Mouse (Mus musculus) gastrocnemius, adult 8-10 months (tissue): ENCODE data around the gene Bcl2l11. TPM values are rescaled to one million over a fixed set of nuclear protein-coding genes. Genes with fewer than 3 reads are reported as not detected.
A peak's percentile ranks its signal among the peaks of the same experiment; 100 is the strongest.
"Not testable (repeated sequence)": the region's sequence is repeated elsewhere in the genome, so short reads cannot be mapped to it uniquely, and the experiment has no call there.

Experiments used
- DNase-seq, 2 experiments: peaks; one replicate each; pipeline ENCODE4 v3.0.0; 2022; ENCODE audit warnings: low spot score in 2 of 2
- total RNA-seq, 4 experiments: library from RNA; stranded (reverse); gene quantifications; 2 replicates each; pipeline ENCODE4 v1.2.4; 2022

The Bcl2l11 gene
- total RNA-seq = 1 to 10 TPM; 2.7 to 5.9 (median 5.1) TPM

DNA sequence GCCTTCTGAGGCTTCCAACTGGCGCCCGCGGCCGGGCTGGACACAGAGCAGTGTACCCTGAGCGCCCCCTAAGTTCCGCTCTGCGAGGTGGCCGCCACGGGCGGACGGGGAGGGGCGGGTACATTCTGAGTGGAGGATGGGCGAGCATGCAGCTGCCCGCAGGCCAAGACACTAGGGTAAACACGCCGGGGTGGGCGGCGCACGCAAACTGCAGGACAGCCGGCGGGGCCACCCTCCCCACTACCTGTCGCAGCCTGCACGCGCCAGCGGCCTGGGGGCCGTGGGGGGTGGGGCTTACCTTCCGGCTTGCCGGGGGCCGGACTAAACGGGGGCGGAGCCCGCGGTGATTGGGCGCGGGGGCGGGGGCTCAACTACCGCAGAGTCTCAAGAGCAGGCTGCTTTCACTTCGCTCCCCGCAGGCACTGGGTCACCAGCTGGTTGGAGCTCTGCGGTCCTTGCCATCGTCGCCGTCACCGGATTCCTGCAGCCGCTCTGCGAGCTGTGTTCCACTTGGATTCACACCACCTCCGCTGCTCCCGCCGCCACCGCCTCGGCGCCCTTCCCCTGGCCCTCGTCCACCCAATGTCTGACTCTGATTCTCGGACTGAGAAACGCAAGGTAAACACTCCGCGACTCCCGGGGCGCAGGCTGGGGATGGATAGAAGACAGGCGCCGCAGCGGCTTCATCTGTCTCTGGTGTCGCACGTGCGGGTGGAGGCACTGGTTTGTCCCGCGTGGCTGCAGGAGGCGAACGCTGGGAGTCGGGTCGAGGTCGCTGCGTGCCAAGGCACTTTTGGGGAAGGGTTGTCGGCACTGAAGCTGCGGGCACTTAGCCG, at the start of gene Bcl2l11:
Bcl2l11 (plus strand) TSS at position 404 of the 836 bp plus-strand sequence.
- DNase-seq = peak; percentile 93 to 94

DNA sequence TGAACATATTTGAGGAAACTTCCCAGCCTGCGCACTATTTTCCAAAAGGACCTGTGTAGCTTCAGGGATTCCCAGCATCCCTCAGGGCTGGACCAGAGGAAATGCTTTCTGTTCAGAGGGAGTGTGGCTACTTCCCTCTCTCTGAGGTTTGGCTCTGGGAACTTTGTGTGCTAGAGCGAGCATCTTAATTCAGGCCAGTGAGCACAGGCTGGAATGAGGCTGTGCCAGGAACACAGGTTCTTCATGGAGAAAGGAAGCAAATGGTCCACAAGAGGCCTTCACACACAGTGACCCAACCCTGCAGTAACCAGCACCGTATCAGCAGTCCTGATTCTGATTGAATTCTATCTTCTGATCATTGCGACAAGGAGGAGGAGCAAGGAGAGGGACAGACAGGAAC, 48.9 kb upstream of the Bcl2l11 start:
- DNase-seq = no peak

DNA sequence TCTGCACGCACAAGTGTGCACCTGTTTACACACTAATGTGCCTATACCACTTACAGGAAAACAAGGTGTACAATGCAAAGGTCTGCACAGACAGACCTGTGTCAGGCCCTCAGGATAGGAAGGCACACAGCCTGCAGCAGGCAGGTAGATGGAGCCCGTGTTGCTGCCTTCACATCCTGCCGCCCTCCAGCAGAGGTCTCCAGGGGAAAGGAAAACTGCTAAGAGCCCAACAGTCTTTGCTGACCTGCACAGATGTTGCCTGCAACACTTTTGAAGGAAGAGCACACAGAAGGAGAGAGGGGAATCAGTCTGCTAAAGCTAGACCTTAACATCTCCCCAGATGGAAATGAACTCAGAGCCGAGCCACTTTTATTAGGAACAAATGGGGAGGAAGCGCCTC, 47.0 kb upstream of the Bcl2l11 start:
- no peak for DNase-seq

DNA sequence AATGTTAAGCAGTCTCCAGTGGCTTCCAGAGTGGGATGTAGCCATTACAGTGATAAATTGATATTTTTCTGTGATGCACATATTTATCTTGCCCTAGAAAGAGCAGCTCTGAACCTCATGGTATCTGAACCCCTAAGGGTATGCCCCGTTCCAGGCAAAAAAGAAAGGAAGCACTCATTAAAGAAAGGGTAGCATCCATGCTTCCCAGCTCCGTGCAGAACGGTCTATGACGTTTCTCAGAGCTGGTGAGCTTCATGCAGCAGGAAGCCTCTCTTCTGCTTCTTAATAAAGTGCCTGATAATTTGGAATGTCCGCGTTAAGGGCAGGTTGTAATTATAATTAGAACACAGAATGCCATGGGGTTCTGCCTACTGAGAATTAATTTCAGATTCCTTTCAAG, 46.5 kb upstream of the Bcl2l11 start:
- DNase-seq = no peak

DNA sequence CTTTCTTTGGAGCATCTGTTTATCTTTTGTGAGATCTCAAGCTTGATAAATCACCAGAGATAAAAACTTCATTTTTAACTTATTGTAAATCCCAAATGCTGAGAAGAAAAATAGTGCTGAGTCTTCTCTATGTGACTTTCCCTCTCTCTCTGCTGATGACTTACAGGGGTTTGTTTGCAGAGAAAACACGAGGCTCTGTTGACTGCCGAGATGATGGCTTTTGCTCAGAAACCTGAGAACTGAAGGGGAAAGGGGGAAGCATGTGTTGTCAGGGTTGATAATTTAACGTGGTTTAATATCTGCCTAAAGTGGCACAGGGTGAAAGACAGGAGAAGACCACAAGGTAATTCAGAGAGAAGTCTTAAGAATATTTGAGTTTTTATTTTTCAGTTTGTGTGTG, 42.0 kb upstream of the Bcl2l11 start:
- no peak for DNase-seq

DNA sequence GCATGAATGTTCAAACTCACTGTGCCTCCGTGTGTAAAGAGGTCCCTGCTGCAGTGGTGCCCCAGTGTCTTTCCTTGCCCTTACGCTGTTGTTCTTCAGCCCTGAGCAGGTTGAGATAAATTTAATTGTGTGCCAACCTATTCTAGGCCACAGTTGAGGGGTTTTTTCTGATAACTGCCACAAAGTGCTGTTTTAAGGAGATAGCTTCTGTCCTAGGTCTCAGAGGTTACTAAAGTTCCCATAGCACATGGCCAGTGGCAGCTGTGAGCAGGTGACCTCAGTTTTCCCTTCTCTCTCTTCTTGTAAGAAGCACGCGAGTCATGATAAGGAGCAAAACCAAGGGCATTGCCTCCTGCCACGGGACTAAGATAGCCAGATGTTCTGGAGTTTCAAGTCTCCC, 41.2 kb upstream of the Bcl2l11 start:
- no peak for DNase-seq

DNA sequence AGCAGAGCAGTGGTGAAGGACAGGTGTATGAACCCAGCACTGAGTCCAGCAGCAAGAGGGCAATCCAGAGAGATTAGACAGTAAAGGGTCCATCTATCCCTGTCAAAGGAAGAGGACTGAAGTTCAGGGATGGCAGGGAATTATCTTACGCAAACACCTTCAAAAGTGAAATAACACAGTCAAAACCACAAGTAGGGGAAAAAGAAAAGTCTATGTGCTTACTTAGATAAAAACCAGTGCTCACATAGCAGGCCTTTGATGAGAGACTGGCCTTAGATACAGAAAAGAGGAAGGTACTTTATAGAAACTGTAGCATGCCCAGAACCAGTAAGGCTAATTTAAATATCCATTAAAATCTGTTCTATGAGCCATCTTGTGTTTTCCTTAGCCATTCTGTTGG, 40.4 kb upstream of the Bcl2l11 start:
- no peak for DNase-seq

DNA sequence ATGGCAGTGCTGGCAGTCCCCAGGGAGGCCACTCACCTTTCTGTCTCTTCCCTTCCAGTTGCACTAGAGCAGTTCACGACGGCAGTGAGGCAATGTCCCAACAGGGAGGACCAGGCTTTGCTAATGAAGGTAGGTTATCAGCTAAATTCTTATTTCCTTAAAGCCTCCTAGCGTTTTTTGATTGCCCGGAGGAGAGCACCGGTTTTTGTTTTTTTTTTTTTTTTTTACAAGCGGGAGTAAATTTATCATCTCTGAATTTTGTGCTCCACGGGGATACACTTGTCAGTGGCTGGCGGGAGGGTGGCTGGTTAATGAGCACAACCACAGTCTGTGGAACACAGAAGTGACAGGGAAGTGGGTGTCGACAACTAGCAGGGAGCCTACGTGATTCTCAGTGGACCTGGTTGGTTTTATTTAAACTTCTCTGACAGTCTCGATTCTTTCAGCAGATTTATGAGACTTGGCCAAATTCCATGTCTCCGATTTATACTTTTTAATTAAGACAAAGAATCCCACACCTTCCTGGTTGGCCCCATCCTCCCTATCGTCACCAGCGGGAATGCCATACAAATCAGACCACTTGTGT, 39.4 kb upstream of the Bcl2l11 start:
- no peak for DNase-seq

DNA sequence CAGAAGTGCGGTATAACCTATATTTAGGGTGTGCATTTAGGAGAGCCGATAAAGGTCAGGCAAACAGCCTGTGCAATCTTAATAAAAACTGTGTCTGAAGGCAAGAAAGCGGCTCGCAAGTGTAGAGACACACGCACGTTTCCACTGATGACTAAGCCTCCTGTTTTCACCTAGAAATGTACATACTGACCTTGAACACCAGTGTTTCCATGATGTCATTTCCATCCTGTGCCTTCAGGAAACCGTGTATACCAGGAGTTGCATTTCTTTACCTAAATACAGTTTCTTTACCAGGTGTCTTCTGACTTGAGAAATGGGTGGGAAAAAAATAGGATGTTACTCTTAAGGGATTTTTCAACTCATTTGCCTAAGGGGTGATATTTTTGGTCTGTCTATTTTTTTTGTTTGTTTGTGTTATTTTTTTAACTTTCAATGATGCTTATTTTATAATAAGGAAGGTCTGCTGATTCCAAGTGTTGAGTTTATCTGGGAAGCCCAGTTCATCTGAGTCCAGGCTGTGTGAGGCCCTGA, 38.8 kb upstream of the Bcl2l11 start:
- no peak for DNase-seq

DNA sequence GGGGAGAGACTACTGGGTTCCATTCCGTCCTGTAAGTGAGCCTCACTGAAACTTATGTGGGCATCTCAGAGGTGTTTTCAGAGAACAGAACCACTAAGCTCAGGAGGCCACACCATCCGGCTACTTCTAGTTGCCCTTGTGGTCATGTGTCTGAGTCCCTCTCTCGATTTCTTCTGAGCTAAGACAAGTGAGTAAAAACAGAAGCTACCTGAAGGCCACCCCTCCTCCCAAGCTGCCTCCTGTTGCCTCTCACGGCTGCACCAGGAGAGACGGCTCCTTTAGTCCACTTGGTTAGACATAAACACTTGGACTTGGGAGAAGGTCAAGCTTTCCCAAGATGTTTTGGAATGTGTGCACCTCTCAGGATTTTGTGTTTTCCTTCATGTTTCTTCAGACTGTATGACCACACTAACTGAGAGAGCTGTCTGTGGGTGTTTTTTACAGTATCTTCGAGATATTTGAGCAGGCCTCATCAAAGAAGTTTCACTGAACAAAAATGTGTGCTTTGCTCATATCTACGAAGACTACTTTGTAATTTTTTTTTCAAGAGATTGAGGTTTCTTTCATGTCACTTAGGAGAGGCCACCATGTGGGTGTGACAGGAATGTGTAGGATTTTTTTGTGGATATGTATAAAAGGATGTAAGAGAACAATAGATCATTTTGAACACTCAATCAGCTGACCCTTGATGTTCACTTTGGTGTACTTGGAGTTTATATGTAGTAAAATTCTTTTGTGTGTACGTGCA, 37.9 kb upstream of the Bcl2l11 start:
- no peak for DNase-seq

DNA sequence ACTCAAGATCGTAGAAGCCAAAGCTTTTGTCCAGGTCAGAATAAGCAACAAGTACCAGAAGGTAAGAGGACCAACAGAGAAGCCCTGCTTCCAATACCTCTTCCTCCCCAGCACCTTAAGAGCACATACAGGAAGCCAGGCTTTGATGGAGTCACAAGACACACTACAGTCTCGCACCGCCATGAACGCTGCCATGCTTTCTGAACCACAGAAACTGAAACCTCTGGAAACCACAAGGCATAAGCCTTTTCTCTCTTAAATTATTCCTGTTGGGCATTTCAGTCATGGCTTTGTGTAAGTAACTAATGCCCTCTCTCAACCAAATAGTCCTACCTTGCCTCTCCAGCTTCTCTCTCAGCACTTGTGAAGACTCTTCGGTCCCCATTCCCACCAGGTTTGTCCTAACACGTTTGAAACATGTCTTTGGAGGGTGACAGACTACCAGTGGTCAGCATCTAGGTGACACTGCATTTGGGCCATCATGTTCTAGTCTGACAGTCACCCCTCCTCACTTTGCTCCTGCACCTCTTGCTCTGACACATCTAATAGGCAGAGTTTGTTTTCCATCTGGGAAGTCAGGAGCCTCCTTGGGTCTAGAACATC, 35.5 kb upstream of the Bcl2l11 start:
- no peak for DNase-seq

DNA sequence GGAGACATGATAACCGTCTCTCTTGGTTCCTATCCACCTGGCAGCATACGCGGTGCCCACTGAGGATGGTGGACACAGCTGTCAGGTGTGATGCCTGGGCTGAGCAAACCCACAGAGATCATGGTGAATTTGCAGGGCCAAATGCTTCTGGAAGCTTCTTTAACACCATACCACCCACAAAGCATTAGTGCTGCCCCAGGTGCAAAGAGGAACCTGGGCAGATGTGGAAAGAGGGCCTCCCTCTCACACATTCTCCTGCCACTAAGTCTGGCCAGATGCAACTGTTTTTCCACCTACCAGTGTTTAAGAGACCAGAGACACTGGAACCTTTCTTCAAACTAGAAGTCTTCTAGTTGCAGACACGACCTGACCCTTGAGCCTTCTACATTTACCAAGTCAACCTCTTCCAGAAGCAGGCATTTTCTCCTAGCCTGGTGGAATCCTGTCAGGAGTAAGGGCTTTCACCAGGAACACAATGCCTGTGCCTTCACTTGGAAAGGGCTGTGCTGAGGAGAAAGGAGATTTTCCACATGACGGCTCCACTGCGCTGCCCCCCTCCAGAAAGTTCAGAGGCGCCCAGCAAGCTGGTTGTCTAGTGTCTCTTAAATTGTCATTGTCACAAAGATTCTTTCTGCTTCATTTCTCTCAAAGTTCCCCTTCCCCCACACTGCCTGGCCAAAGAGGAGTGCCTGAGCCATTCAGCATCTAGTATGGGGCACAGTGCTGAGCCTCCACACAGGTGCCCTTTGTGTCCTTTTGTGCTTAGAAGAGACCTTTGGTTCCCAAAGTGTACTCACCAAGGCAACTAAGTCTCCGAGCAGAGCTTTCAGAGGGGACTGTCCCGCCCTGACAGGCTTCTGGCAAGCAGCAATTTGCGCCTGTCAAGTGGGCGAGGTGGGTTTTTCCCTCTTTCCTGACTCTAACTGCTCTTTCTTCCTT, 34.1 kb upstream of the Bcl2l11 start:
- no peak for DNase-seq

DNA sequence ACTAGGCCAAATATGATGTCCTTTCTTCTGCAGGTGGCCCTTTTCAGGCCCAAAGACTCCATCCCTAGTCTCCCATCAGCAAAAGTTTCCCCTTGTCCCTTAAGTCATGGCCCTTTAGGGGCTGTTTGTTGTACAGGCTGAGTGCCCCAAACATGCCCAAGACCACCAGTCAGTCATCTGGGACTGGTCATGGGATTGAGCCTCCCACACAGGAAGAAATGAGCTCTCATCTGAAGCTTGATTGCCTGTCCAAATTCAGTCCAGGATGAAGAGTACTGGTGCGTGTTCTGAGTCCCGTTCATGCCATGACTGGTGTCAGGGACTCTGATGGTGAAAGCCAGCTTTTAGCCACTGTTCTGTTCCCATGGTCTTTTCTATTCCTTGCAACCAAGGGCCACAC, 33.4 kb upstream of the Bcl2l11 start:
- no peak for DNase-seq

DNA sequence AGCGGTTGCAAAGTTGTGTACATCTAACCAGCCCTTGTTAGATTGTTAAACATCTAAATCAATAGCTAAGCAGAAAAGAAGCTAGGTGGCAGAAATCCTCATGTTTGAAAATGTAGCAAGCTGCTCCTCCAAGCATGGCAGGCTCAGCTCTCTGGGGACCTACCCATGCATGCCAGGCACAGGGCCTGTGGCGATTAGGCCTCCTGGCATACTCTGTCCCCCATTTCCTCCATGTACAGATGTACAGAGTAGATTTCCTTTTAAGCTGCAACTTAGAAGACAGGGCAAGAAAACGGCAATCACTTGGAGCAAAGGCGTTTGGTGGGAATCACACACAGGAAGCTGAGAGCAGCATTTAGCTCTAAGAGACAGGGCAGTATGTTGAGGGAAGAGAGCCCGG, 31.6 kb upstream of the Bcl2l11 start:
- no peak for DNase-seq

DNA sequence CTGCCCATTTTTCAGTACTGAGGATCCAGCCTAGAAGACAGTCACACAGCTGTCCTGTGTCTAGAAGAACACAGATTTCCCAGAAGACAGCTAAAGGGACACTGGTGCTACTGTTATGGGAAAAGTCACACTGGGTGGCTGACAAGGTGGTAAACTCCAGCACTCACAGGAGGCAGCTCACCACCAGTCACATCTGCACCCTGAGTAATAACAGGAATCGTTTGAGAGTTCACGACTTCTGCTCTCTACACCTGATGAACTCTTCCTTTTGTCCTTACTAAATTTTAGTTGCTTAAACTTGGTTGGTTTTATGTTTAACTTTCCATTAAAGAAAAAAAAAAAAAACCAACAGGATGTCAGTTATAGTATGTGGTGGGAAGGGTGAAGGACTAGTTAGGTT, 31.2 kb upstream of the Bcl2l11 start:
- no peak for DNase-seq

DNA sequence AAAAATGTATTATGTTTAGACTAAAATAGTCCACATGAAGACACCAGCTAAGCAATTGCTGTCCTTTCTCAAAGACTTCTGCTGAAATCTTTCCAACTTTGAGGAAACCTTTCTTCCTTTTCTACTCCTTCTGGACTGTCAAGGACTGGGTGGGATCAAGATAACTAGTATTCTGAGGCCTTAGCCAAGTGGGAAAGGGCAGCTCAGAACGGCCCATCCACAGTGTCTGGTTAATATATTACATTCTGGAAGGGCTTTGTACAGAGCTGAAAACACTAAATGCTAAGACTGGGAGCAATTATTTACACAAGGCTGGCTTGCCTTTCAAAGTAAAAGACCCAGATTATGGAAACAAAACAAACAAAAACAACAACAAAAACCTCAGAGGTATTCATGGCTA, 30.6 kb upstream of the Bcl2l11 start:
- no peak for DNase-seq

DNA sequence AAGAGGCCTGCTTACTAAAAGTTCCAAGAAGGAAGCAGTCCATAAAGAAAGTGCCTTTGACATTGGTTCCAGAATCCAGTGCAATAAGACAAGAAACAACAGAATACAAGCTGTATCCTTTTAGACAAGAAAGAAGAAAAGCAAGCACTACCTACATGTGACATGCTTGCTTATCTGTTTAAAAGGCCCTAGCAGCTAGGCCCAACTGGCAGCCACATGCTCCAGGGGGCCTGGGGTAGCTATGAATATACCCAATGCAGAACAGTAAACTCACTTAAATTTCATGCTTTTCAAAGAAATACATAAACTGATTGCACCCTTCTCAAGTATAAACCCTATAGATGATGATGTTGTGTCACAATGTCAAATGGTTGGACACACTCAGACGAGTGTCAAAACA, 29.8 kb upstream of the Bcl2l11 start:
- DNase-seq = no peak

DNA sequence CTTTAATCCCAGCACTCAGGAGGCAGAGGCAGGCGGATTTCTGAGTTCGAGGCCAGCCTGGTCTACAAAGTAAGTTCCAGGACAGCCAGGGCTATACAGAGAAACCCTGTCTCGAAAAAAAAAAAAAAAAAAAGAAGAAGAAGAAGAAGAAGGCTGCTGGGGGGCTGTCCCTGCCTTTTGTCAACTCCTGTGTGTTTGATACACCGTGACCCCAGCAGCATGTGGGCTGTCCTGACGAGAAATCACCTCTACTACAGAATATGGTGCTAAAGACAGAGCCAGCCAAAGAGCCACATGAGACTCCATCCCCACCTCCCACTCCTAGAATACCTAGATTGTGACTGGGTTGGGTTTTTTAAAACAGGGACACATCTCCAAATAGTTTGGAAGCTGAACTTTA, 27.7 kb upstream of the Bcl2l11 start:
- DNase-seq = not testable (repeated sequence)

DNA sequence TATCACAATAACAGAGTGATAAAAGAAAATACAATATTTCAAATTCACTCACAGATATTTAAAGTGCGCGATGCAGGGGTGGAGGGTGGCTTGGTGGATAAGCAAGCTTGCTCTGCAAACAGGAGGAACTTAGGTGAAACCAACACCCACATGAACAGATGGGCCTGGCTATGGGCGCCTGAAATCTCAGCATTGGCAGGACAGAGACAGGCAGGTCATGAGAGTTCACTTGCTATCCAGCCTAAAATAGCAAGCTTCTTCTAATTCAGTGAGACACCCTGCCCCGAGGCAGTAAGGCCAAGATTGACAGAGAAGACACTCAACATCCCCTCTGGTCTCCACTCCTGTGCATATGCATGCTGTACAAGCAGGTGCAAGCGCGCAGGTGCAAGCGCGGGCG, 23.8 kb upstream of the Bcl2l11 start:
- peak; percentile 48 to 56 for DNase-seq

DNA sequence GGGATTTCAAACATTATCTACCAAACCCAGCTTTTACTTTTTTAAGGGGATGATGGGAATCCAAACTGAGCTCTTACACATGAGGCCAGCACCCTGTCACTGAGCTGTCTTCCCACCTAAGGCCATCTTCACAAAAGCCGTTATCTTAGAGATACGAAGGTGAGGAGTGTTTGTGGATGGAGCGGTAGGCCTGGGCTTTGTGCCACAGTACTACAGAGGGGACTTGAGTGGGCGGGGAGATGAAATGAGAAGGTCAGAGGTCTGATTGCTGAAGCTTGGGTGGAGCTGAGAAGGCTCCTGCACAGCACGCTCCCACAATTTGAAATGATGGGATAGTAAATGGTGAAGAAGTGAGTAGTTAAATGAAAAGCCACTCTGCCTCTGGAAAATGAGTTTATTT, 21.0 kb upstream of the Bcl2l11 start:
- DNase-seq = no peak

DNA sequence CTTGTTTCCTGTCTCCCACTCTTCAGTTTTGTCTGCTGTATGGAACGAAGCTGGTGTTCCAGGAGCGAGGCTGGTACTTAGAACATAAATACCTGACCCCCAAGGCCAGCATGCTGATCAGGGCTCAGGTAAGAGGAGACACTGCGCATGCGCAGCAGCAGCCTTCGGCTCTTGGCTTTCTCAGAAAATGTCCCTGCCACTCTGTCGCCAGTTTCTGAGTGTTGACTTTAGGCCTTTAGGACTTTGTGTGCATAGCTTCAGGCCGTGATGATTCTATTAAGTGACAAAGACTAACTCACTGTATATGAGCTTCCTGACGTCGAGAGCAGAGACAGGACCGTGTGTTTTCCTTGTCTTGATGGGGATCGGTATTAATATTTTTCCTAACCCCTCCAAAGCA, 20.2 kb upstream of the Bcl2l11 start:
- DNase-seq = no peak
